Mouse (Mus musculus): ENCODE results near the gene Tas1r1. TPM values are rescaled to one million over a fixed set of nuclear protein-coding genes. Genes with fewer than 3 reads are reported as not detected.
A peak's percentile ranks its signal among the peaks of the same experiment; 100 is the strongest.

Tas1r1 gene
- total and polyA plus RNA-seq, 2 experiments from 2014 or later = 1.00 to 1.5 TPM

GRCm38 (mm10) chr4:151996173-151996950 lies 42.0 kb downstream of the Tas1r1 start, which contains the start of gene Phf13:
Gene Phf13 (minus strand): TSS chr4:151996258.
- peak within 1 kb of the TSS; percentile 77 for H3K9ac ChIP-seq
- peak within 1 kb of the TSS; percentile 86 for H3K4me2 ChIP-seq (ENCODE audit: low read depth)
- no peaks in the 10 kb centered on the region for H3K4me1 ChIP-seq (ENCODE audit: insufficient read depth)
- H3K27ac ChIP-seq (ENCODE audit: low read depth, low read length) = peak within 1 kb of the TSS; percentile 86
- H3K4me3 ChIP-seq (ENCODE audit: low read depth, low read length) = peak within 1 kb of the TSS; percentile 95
- DNase-seq (peak; percentile 99), ATAC-seq (peak; percentile 99)
- no peaks in the 10 kb centered on the region for H3K27me3 ChIP-seq (ENCODE audit: insufficient read depth, low read length)
- peaks cover 12% of the 10 kb centered on the region for H3K36me3 ChIP-seq (ENCODE audit: insufficient read depth)
- WGBS = 1% methylated on average over 91 of the region's 94 CpGs
- no peaks in the 10 kb centered on the region for H3K9me3 ChIP-seq (ENCODE audit: low read length)
- TF ChIP-seq CTCF (IDR thresholded peaks at IDR 0.05; ENCODE audit: low read depth) = peak; percentile 9; the same call in 1 of the 2 replicates

GRCm38 (mm10) chr4:151995371-151996172 lies 42.8 kb downstream of the Tas1r1 start:
- peak; percentile 24 for ATAC-seq
- 6% methylated on average over 74 of the region's 111 CpGs for WGBS
- peak overlapping the region; percentile 86 for H3K4me2 ChIP-seq (ENCODE audit: low read depth)

DNA sequence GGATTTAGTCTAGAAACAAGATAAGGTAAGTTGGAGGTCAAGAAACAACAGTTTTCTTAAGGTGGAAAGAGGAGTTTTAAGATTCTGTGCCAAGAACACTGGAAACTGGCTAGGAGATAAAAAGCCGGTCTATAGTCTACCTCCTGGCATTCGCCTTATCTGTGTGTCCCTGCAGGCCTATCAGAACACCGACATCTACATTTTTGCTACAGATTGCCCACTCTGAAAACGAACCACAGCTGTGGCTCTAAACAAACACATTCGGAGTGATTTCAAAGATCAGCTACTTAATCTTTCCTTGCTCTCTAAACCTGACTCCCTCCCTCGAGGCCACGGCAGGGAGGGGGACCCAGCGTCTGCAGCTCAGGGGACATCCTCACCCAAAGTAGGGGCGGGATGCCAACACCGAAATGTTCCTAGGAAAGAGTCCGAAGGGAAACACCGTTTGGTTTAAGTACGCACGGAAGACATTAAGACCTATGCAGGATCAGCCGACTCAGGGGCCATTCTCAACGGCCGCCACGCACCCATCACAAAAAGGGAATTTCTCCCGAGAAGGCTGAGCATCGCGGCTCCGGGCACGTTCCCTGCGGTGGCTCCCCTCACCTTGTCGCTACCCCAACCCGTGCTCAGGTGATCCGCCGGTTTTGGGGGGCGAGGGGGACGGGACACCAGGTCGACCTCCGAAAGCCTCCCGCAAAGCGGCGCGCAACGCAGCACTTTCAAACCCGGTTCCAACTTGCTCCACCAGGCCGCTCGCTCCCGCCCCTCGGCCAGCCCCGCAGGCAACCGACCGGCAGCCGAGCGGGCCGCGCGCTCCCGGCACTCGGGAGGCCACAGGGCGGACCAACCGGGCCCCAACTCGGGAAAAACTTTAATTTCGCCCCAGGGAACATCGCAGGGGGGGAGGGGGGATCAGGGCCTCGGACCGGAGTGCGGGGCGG lies 43.9 kb downstream of the Tas1r1 start:
- Histone ChIP-seq H3K27me3 (ENCODE audit: insufficient read depth, low read length) (no peaks in the 10 kb centered on the region), H3K27ac (ENCODE audit: low read depth, low read length) (0 out of 2 replicates have a peak overlapping the region, but pooled peaks have one; percentile 5), H3K9ac (peak overlapping the region; percentile 77), H3K9me3 (ENCODE audit: low read length) (no peaks in the 10 kb centered on the region), H3K4me3 (ENCODE audit: low read depth, low read length) (peak overlapping the region; percentile 95), H3K4me2 (ENCODE audit: low read depth) (peak overlapping the region; percentile 86), H3K36me3 (ENCODE audit: insufficient read depth) (peaks cover 24% of the 10 kb centered on the region), H3K4me1 (ENCODE audit: insufficient read depth) (no peaks in the 10 kb centered on the region)
- 3% methylated on average over 60 of the region's 61 CpGs for WGBS
- no peak for TF ChIP-seq CTCF (IDR thresholded peaks at IDR 0.05; ENCODE audit: low read depth)
- ATAC-seq (no peak), DNase-seq (peak; percentile 33)

More at GRCm38 (mm10) chr4:151995371-151996172, 42.8 kb downstream of the Tas1r1 start:
- TF ChIP-seq CTCF (IDR thresholded peaks at IDR 0.05; ENCODE audit: low read depth) = no peak
- Histone ChIP-seq H3K9ac (peak overlapping the region; percentile 77), H3K27me3 (ENCODE audit: insufficient read depth, low read length) (no peaks in the 10 kb centered on the region), H3K27ac (ENCODE audit: low read depth, low read length) (peak overlapping the region; percentile 69; the same call in 1 of the 2 replicates), H3K36me3 (ENCODE audit: insufficient read depth) (peaks cover 20% of the 10 kb centered on the region), H3K4me1 (ENCODE audit: insufficient read depth) (no peaks in the 10 kb centered on the region), H3K9me3 (ENCODE audit: low read length) (no peaks in the 10 kb centered on the region), H3K4me3 (ENCODE audit: low read depth, low read length) (peak overlapping the region; percentile 95)
- DNase-seq = no peak

DNA sequence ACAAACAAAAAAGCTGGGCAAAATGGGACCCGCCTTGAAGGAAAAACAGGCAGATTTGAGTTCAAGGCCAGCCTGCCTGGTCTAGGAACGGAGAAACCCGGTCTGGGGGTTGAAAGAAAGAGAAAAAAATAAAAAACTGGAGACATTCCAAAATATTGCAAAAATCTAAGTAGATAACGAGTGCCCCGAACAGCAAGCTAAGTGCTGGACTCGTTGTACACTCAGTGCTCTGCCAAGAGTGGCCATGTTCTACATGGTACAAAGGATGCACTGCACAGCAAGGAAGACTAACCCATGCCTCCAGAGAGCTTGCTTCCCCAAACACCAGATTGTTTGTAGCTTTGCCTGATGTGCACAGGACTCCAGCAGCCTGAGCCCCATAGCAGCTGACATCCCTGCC lies 45.3 kb downstream of the Tas1r1 start:
- no peak overlapping the region for H3K9ac ChIP-seq
- WGBS = 73% methylated on average over 6 of the region's 6 CpGs
- DNase-seq (no peak), ATAC-seq (no peak)
- H3K36me3 ChIP-seq (ENCODE audit: insufficient read depth) = peaks cover 24% of the 10 kb centered on the region
- H3K27ac ChIP-seq (ENCODE audit: low read depth, low read length) = no peak overlapping the region
- TF ChIP-seq CTCF (IDR thresholded peaks at IDR 0.05; ENCODE audit: low read depth) = no peak
- H3K4me3 ChIP-seq (ENCODE audit: low read depth, low read length) = no peak overlapping the region
- no peaks in the 10 kb centered on the region for H3K4me1 ChIP-seq (ENCODE audit: insufficient read depth)
- H3K4me2 ChIP-seq (ENCODE audit: low read depth) = no peak overlapping the region
- no peaks in the 10 kb centered on the region for H3K9me3 ChIP-seq (ENCODE audit: low read length)
- no peaks in the 10 kb centered on the region for H3K27me3 ChIP-seq (ENCODE audit: insufficient read depth, low read length)

GRCm38 (mm10) chr4:151992091-151992490 lies 46.3 kb downstream of the Tas1r1 start:
- Histone ChIP-seq H3K4me2 (ENCODE audit: low read depth) (no peak overlapping the region), H3K27me3 (ENCODE audit: insufficient read depth, low read length) (no peaks in the 10 kb centered on the region), H3K4me3 (ENCODE audit: low read depth, low read length) (no peak overlapping the region), H3K9ac (no peak overlapping the region), H3K4me1 (ENCODE audit: insufficient read depth) (peaks cover 5% of the 10 kb centered on the region; the same call in 1 of the 2 replicates), H3K36me3 (ENCODE audit: insufficient read depth) (peaks cover 24% of the 10 kb centered on the region), H3K9me3 (ENCODE audit: low read length) (no peaks in the 10 kb centered on the region), H3K27ac (ENCODE audit: low read depth, low read length) (no peak overlapping the region)
- 92% methylated on average over 9 of the region's 9 CpGs for WGBS
- ATAC-seq (no peak), DNase-seq (no peak)
- no peak for TF ChIP-seq CTCF (IDR thresholded peaks at IDR 0.05; ENCODE audit: low read depth)

GRCm38 (mm10) chr4:151989110-151989488 lies 49.3 kb downstream of the Tas1r1 start:
- Histone ChIP-seq H3K27ac (ENCODE audit: low read depth, low read length) (no peak overlapping the region), H3K4me3 (ENCODE audit: low read depth, low read length) (peak overlapping the region; percentile 72), H3K4me1 (ENCODE audit: insufficient read depth) (peaks cover 5% of the 10 kb centered on the region; the same call in 1 of the 2 replicates), H3K4me2 (ENCODE audit: low read depth) (peak overlapping the region; percentile 66), H3K9me3 (ENCODE audit: low read length) (no peaks in the 10 kb centered on the region), H3K9ac (peak overlapping the region; percentile 93; the same call in 1 of the 2 replicates), H3K36me3 (ENCODE audit: insufficient read depth) (peaks cover 24% of the 10 kb centered on the region), H3K27me3 (ENCODE audit: insufficient read depth, low read length) (no peaks in the 10 kb centered on the region)
- WGBS = 36% methylated on average over 6 of the region's 6 CpGs
- TF ChIP-seq CTCF (IDR thresholded peaks at IDR 0.05; ENCODE audit: low read depth) = no peak
- ATAC-seq (no peak), DNase-seq (no peak)

Measured in forebrain, postnatal 0 days (tissue).